Mouse (Mus musculus) C2C12 (cell line): ENCODE results near the gene Pdlim1.

Experiments used
- CTCF ChIP-seq: IDR thresholded peaks from one replicate; pipeline ENCODE4 v1.5.1; 2011; ENCODE audit not compliant: control insufficient read depth, insufficient read depth, insufficient read length
- MAX ChIP-seq: IDR thresholded peaks from one replicate; pipeline ENCODE4 v1.6.1; 2011; ENCODE audit warnings: mild to moderate bottlenecking, control low read depth
- MYOG ChIP-seq: IDR thresholded peaks from one replicate; pipeline ENCODE4 v1.6.1; 2011; ENCODE audit not compliant: control insufficient read depth, insufficient read length; ENCODE audit errors: extremely low read depth

- TF ChIP-seq MAX (no peak), CTCF (no peak), MYOG (no peak)
Observed at GRCm38 (mm10) chr19:40248476-40248875, 23.2 kb downstream of the Pdlim1 start.
